Mouse (Mus musculus) lung, embryonic 14.5 days (tissue): ENCODE measurements around the gene Paqr4. TPM values are rescaled to one million over a fixed set of nuclear protein-coding genes. Genes with fewer than 3 reads are reported as not detected.

Experiments
- ATAC-seq: fragments of 200-750 bp; cut with Nextera tagmentation; 2 replicates; pipeline ENCODE4 v1.8.0; 2017; ENCODE audit warnings: mild to moderate bottlenecking, moderate TSS enrichment, moderate library complexity; ENCODE audit not compliant: insufficient read depth
- DNase-seq: peaks from one replicate; pipeline ENCODE4 v3.0.0-alpha.2; 2015
- H3K27ac ChIP-seq: fragments of 300-500 bp; sonication (generic); 2 replicates; pipeline ENCODE4 v1.5.1; 2014; ENCODE audit warnings: low read depth, mild to moderate bottlenecking, moderate library complexity
- H3K27me3 ChIP-seq: fragments of 300-500 bp; sonication (generic); 2 replicates; pipeline ENCODE4 v1.6.1; 2014; ENCODE audit warnings: low read length, control low read depth; ENCODE audit not compliant: insufficient read depth
- H3K36me3 ChIP-seq: fragments of 300-500 bp; sonication (generic); 2 replicates; pipeline ENCODE4 v1.6.1; 2014; ENCODE audit warnings: control low read depth; ENCODE audit not compliant: insufficient read depth
- H3K4me1 ChIP-seq: fragments of 300-500 bp; sonication (generic); 2 replicates; pipeline ENCODE4 v1.6.1; 2014; ENCODE audit warnings: antibody characterized with exemption, control low read depth; ENCODE audit not compliant: insufficient read depth
- H3K4me2 ChIP-seq: fragments of 300-500 bp; sonication (generic); 2 replicates; pipeline ENCODE4 v1.6.1; 2014; ENCODE audit warnings: mild to moderate bottlenecking
- H3K4me3 ChIP-seq: fragments of 300-500 bp; sonication (generic); 2 replicates; pipeline ENCODE4 v1.5.1; 2014; ENCODE audit warnings: low read depth, low read length
- H3K9ac ChIP-seq: fragments of 300-500 bp; sonication (generic); 2 replicates; pipeline ENCODE4 v1.6.1; 2014
- H3K9me3 ChIP-seq: fragments of 300-500 bp; sonication (generic); 2 replicates; pipeline ENCODE4 v1.6.1; 2016; ENCODE audit warnings: low read depth, low read length, control low read depth
- CTCF ChIP-seq: IDR thresholded peaks from 2 replicates; pipeline ENCODE4 v1.5.1; 2016; ENCODE audit warnings: antibody characterized with exemption, low read depth
- WGBS: fragments of 180-500 bp; shearing (Covaris S2); extraction: QIAGEN DNeasy Blood & Tissue Kit; methylation state at CpG from one replicate; pipeline ENCODE4 v1.1.7; 2014; 5-methylcytosine and 5-hydroxymethylcytosine counted together
- polyA plus RNA-seq: library from polyadenylated mRNA; unstranded; fragments of >200 nt; fragmentation: Nextera tagmentation; extraction: Ambion mirVana; gene quantifications from 2 replicates; pipeline ENCODE4 v1.2.1, GENCODE M21; 2014

The Paqr4 gene
- polyA plus RNA-seq, 1 experiment from 2014 or later, result 35.8 TPM

DNA sequence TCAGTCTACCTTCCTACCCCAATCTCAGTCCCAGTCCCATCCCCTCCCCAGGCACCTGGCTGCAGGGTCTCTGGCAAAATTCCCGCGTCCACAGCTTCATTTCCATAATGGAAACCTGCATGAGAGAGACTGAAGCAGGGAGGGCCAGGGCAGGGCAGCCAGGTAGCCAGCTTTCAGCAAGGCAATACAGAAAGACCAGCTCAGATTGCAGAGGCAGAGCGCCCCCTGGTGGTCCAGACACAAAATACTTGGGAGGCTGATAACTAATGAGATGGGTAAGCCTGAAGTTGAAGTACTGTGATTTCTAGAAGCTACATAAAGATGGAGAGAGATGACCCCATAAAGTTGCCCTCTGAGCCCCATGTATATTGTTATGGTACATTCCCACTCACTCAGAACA, 34.5 kb downstream of the Paqr4 start:
- no peak overlapping the region for H3K4me2 ChIP-seq
- H3K4me1 ChIP-seq, result no peaks in the 10 kb centered on the region
- no peaks in the 10 kb centered on the region for H3K27me3 ChIP-seq
- TF ChIP-seq CTCF, result peak; percentile 92
- WGBS, result 5% methylated on average over 3 of the region's 3 CpGs
- H3K9ac ChIP-seq, result no peak overlapping the region
- ATAC-seq (peak; percentile 66), DNase-seq (peak; percentile 90)
- no peaks in the 10 kb centered on the region for H3K36me3 ChIP-seq
- H3K4me3 ChIP-seq, result no peak overlapping the region
- H3K27ac ChIP-seq, result no peak overlapping the region
- H3K9me3 ChIP-seq, result no peaks in the 10 kb centered on the region

DNA sequence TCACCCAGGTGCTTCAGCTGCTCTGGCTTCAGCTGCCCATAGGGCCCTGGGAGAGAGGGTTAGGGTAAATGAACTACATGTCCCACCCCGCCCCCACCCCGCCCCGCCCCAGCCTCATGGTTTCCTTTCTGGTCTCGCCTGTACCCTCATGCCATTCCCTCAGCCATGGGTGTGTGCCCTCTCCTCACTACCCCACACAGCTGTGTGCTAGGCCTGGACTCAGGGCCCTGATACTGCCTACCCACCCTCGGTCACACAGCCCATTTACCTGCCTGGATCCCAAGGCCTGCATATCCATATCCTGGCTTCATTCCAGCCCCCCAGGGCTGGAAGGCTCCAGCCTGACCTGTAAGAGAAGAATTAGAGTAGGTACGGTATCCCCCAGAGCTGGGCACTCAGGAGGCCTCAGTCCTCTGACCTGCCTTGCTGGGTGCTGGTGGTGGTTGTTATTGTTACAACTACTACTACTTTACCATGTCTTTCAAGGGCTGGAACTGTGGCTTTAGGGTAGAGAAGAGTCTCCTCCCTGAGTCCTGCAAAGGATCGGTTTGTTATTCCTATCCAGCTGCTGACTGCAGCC, 35.1 kb downstream of the Paqr4 start:
- Histone ChIP-seq H3K27me3 (no peaks in the 10 kb centered on the region), H3K4me2 (no peak overlapping the region), H3K27ac (no peak overlapping the region), H3K4me1 (no peaks in the 10 kb centered on the region), H3K4me3 (no peak overlapping the region), H3K9me3 (no peaks in the 10 kb centered on the region), H3K9ac (no peak overlapping the region), H3K36me3 (no peaks in the 10 kb centered on the region)
- DNase-seq (no peak), ATAC-seq (peak; percentile 10; the same call in 1 of the 2 replicates)
- TF ChIP-seq CTCF, result no peak
- 74% methylated on average over 7 of the region's 7 CpGs for WGBS

DNA sequence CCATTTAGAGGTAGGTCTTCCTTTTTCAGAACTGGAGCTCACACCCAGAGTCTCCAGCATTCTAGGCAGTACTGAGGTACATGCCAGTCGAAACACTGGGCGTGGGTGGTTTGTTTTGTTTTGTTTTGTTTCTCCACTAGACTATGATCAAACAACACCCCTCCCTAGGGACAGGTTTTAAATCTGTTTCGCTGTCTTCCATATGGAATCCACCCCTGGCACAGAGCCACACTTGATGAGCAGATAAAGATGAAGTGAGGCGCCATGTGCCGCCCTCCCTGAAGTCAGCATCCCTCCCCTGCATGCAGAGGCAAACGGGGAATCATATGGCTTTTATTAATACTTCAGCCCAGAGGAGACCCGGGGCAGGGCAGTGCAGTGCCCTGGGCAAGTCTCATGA, 35.9 kb downstream of the Paqr4 start:
- Histone ChIP-seq H3K9ac (no peak overlapping the region), H3K4me2 (no peak overlapping the region), H3K36me3 (no peaks in the 10 kb centered on the region), H3K27me3 (peaks cover 3% of the 10 kb centered on the region), H3K4me1 (no peaks in the 10 kb centered on the region), H3K9me3 (no peaks in the 10 kb centered on the region), H3K27ac (no peak overlapping the region), H3K4me3 (no peak overlapping the region)
- DNase-seq, result no peak
- 33% methylated on average over 7 of the region's 7 CpGs for WGBS
- TF ChIP-seq CTCF, result no peak
- ATAC-seq, result no peak

DNA sequence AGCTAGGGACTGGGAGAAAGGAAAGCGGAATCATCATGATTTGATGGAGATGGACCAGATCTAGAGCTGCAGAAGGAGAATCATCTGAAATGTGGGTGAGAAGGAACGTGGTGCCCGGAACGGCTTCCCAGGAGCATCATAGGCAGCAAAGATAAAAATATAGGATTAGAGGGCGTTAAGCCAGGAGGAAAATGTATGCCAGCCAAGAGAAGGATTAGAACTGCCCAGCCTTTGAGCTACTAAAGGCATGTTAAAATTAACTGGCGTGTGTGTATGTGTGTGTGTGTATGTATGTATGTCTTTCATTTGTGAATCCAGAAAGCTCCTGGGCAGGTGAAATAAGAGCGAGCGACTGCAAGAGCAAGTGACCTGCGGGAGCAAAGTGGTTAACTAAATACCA, 37.4 kb downstream of the Paqr4 start:
- Histone ChIP-seq H3K4me2 (no peak overlapping the region), H3K27me3 (peaks cover 11% of the 10 kb centered on the region), H3K36me3 (no peaks in the 10 kb centered on the region), H3K4me1 (no peaks in the 10 kb centered on the region), H3K9ac (no peak overlapping the region), H3K9me3 (no peaks in the 10 kb centered on the region), H3K4me3 (no peak overlapping the region), H3K27ac (no peak overlapping the region)
- DNase-seq (no peak), ATAC-seq (no peak)
- TF ChIP-seq CTCF, result no peak
- WGBS, result 81% methylated on average over 9 of the region's 9 CpGs

DNA sequence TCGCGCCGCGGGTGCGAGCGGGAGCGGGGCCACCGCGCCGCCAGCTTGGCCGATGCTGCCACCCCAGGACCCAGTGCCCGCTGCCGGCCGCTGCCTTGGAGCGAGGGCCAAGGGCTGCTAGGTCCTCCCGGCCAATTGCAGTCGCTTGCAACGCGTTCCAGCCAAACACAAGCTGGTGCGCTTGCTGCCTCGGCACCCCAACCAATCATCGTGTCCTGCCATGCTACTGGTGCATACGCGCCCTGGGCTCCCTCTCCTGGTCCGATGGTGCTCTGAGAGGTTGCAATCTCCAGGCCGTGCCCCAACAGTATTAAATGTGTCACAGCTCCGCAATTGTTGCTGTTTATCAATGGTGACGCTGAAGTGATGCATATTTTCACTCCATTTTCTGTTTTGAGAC, 40.6 kb downstream of the Paqr4 start:
- DNase-seq (peak; percentile 93), ATAC-seq (peak; percentile 94)
- peak; percentile 81 for TF ChIP-seq CTCF
- no peaks in the 10 kb centered on the region for H3K9me3 ChIP-seq
- peak overlapping the region; percentile 54 for H3K9ac ChIP-seq
- H3K27ac ChIP-seq, result no peak overlapping the region
- H3K4me3 ChIP-seq, result peak overlapping the region; percentile 64
- peak overlapping the region; percentile 100 for H3K4me2 ChIP-seq
- H3K4me1 ChIP-seq, result no peaks in the 10 kb centered on the region; the same call in none of the 2 replicates
- no peaks in the 10 kb centered on the region for H3K36me3 ChIP-seq
- H3K27me3 ChIP-seq, result peaks cover 11% of the 10 kb centered on the region
- WGBS, result under 1% methylated on average over 27 of the region's 28 CpGs

DNA sequence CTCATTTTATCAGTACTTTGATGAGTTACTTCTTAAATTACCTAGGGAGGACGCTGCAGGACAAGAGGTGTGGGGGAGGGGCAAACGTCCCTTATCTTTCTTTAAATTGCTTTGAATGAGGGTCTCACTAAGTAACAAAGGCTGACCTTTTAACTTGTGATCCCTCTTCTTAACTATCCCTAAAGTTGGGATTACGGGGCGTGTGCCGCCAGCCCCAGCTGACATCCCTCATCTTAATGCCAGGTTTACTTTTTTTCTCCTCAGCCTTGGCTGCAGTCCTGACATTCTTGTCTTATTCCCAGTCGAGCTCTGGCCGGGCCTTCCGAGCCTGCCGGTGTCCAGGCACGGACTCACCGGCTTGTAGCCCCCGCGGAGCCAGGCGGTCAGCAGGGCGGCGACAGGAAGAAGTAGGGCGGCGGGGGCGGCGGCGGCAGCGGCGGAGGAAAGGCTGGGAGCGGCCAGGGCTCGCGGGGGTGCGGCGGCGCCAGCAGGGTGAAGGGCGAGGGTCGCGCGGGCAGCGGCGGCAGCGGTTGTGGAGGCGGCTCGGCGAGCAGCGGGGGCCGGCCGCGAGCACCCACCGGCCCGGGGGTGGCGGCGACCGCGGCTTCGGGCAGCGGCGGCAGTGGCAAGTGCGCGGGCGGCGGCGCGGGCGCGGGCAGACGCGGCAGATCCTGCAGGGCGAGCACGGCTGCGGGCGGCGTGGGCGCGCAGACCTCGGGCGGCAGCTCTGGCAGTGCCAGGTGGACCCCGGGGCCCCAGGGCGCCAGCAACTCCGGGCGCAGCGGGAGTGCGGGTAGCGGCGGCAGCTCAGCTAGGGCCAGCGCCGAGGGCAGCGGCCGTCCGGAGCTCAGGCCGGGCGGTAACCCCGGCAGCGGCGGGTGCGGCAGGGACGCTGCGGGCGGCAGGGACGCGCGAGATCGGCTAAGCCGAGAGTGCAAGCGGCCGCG, 41.3 kb downstream of the Paqr4 start:
- Histone ChIP-seq H3K9ac (peak overlapping the region; percentile 54), H3K4me2 (peak overlapping the region; percentile 100), H3K9me3 (no peaks in the 10 kb centered on the region), H3K27me3 (peaks cover 11% of the 10 kb centered on the region), H3K4me3 (peak overlapping the region; percentile 64), H3K36me3 (no peaks in the 10 kb centered on the region), H3K4me1 (peaks cover 7% of the 10 kb centered on the region), H3K27ac (no peak overlapping the region)
- TF ChIP-seq CTCF, result no peak
- ATAC-seq (peak; percentile 19; the same call in 1 of the 2 replicates), DNase-seq (peak; percentile 63)
- WGBS, result under 1% methylated on average over 101 of the region's 101 CpGs

DNA sequence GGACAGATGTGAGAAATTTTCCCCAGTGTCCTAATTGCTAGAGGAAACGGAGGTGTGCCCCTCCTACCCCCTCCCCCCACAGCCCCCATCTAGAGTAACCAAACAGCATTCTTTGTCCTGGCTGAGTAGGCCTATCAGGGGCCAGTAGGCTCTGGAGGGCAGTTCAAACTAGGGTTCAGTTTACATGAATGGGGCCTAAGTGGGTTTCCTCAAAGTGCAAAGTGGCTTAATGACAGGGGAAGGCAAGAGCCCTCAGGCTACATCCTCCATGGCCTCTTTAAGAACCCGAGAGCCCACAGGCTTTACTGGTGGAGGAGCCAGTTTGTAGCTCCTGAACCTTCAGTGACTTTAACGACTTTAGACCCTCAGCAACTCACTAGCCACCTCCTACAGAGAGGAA, 44.9 kb downstream of the Paqr4 start:
- Histone ChIP-seq H3K4me3 (no peak overlapping the region), H3K36me3 (no peaks in the 10 kb centered on the region), H3K4me1 (peaks cover 8% of the 10 kb centered on the region), H3K4me2 (no peak overlapping the region), H3K27me3 (peaks cover 11% of the 10 kb centered on the region), H3K9me3 (no peaks in the 10 kb centered on the region), H3K9ac (no peak overlapping the region), H3K27ac (peak overlapping the region; percentile 67)
- DNase-seq (peak; percentile 53), ATAC-seq (peak; percentile 65)
- no peak for TF ChIP-seq CTCF
- 11% methylated on average over 3 of the region's 3 CpGs for WGBS
